Mouse (Mus musculus): ENCODE data around the gene Ube2f.

Gene Ube2f

GRCm38 (mm10) chr1:91239112-91239511 lies 11.0 kb upstream of the Ube2f start:
- DNase-seq, result peak; percentile 16

- DNase-seq, result no peak
Measured at GRCm38 (mm10) chr1:91239800-91240199, 10.3 kb upstream of the Ube2f start.

GRCm38 (mm10) chr1:91240685-91241084 lies 9.4 kb upstream of the Ube2f start:
- no peak for DNase-seq

- DNase-seq, result no peak
Measured at GRCm38 (mm10) chr1:91241249-91241648, 8.9 kb upstream of the Ube2f start.

- no peak for DNase-seq
Measured at GRCm38 (mm10) chr1:91248242-91248641, 1.9 kb upstream of the Ube2f start.

GRCm38 (mm10) chr1:91248970-91249369 lies 1.1 kb upstream of the Ube2f start:
- peak; percentile 8 for DNase-seq

GRCm38 (mm10) chr1:91250415-91251147 lies 477 bp downstream of the Ube2f start:
- DNase-seq, result peak; percentile 43

- DNase-seq, result no peak
Measured at GRCm38 (mm10) chr1:91251148-91251650, 1.1 kb downstream of the Ube2f start.

GRCm38 (mm10) chr1:91251927-91252326 lies 1.8 kb downstream of the Ube2f start:
- no peak for DNase-seq

GRCm38 (mm10) chr1:91257918-91258317 lies 7.8 kb downstream of the Ube2f start:
- DNase-seq, result no peak

- DNase-seq, result no peak
Measured at GRCm38 (mm10) chr1:91259794-91260193, 9.7 kb downstream of the Ube2f start.

- no peak for DNase-seq
Measured at GRCm38 (mm10) chr1:91262508-91262907, 12.4 kb downstream of the Ube2f start.

GRCm38 (mm10) chr1:91272260-91272659 lies 22.2 kb downstream of the Ube2f start:
- DNase-seq, result no peak

- DNase-seq, result no peak
Measured at GRCm38 (mm10) chr1:91276581-91276980, 26.5 kb downstream of the Ube2f start.

GRCm38 (mm10) chr1:91277480-91277879 lies 27.4 kb downstream of the Ube2f start:
- DNase-seq, result no peak

GRCm38 (mm10) chr1:91278410-91279119 lies 28.5 kb downstream of the Ube2f start:
- no peak for DNase-seq

- no peak for DNase-seq
Measured at GRCm38 (mm10) chr1:91279126-91279525, 29.0 kb downstream of the Ube2f start.

- no peak for DNase-seq
Measured at GRCm38 (mm10) chr1:91282582-91282981, 32.5 kb downstream of the Ube2f start.

- no peak for DNase-seq
Measured at GRCm38 (mm10) chr1:91289375-91289774, 39.3 kb downstream of the Ube2f start.

- DNase-seq, result no peak
Measured at GRCm38 (mm10) chr1:91292101-91292825, 42.2 kb downstream of the Ube2f start.

GRCm38 (mm10) chr1:91295544-91295943 lies 45.4 kb downstream of the Ube2f start:
- no peak for DNase-seq

- peak; percentile 95 for DNase-seq
Measured at GRCm38 (mm10) chr1:91297799-91298744, 48.0 kb downstream of the Ube2f start, which contains the start of gene Scly. Gene Scly, plus strand, starts transcription at chr1:91298338.
